Mouse (Mus musculus): ENCODE data around the gene Tmem160. TPM values are rescaled to one million over a fixed set of nuclear protein-coding genes. Genes with fewer than 3 reads are reported as not detected.

The Tmem160 gene
- total RNA-seq (2012; rRNA removed) (89.1 and 97.8 TPM in 2 replicates), total RNA-seq (2014; rRNA removed) (28.8 and 30.9 TPM in 2 replicates), polyA plus RNA-seq (2012; ENCODE audit: insufficient read length, low read depth) (48.9 and 54.4 TPM in 2 replicates)

DNA sequence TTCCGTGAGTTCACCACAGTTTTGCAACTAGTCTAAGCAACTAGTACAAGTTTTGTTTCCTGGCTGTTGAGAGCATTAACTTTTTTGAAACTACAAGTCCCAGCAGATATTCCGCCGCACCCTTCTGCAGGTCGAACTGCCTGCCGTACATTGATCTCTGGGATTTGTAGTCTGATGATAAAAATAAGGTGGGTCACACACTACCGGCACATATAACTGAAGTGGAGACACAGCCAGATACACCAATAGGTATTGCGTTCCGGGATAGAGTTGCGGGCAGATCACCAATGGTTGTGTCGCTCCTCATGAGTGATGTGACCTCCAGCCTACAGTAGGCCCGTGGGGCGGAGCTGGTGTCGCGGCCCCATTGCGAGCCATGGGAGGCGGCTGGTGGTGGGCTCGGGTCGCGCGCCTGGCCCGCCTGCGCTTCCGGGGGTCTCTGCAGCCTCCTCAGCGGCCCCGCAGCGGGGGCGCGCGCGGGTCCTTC, at the start of gene Tmem160:
Tmem160 (plus strand) TSS at position 193 of the 487 bp plus-strand sequence.
- Histone ChIP-seq H3K79me2 (replicated peaks; ENCODE audit: control insufficient read depth, extremely low read depth, insufficient read depth, poor library complexity, severe bottlenecking) (no peaks in the 10 kb centered on the region), H3K4me3 (replicated peaks in 1 of 3; ENCODE audit: low read depth in 2 of 3, low read length in 2 of 3, poor library complexity in 1 of 3) (peak within 1 kb of the TSS; percentile 85 to 94 (median 92)), H3K4me2 (ENCODE audit: insufficient read depth, low read depth, poor library complexity, severe bottlenecking) (peak within 1 kb of the TSS; percentile 52), H3K9me3 (replicated peaks; ENCODE audit: low read length) (no peaks in the 10 kb centered on the region), H3K27me3 (replicated peaks) (no peaks in the 10 kb centered on the region), H3K4me1 (ENCODE audit: control insufficient read depth in 1 of 2, insufficient read depth in 2 of 2) (peaks cover 6 to 14% of the 10 kb centered on the region in 2 experiments), H3K36me3 (replicated peaks in 1 of 2; ENCODE audit: control insufficient read depth in 1 of 2, insufficient read depth in 1 of 2, low read length in 1 of 2) (peaks cover 15 to 37% of the 10 kb centered on the region in 2 experiments), H3K9ac (ENCODE audit: insufficient read depth, low read depth) (peak within 1 kb of the TSS; percentile 73), H3K27ac (ENCODE audit: insufficient read depth, low read depth) (no peak within 1 kb of the TSS)
- no peak for TF ChIP-seq E2F4 (IDR thresholded peaks at IDR 0.05; ENCODE audit: insufficient replicate concordance, low read depth, low read length)
- TF ChIP-seq SMC3 (IDR thresholded peaks at IDR 0.05; ENCODE audit: low read depth, low read length), result no peak
- TF ChIP-seq MAX (IDR thresholded peaks at IDR 0.05; ENCODE audit: low read length), result no peak
- TF ChIP-seq EP300 (IDR thresholded peaks at IDR 0.05; ENCODE audit: low read length), result no peak
- no peak for TF ChIP-seq NRF1 (IDR thresholded peaks at IDR 0.05; ENCODE audit: low read depth, low read length)
- TF ChIP-seq NELFE (IDR thresholded peaks at IDR 0.05; ENCODE audit: low read depth, low read length), result no peak
- TF ChIP-seq SIN3A (IDR thresholded peaks at IDR 0.05; ENCODE audit: low read length), result 0 out of 2 replicates have a peak, but pooled peaks have one; percentile 49
- TF ChIP-seq GABPA (IDR thresholded peaks at IDR 0.05; ENCODE audit: insufficient replicate concordance, low read depth, low read length), result no peak; the same call in 1 of the 2 replicates
- TF ChIP-seq PAX5 (IDR thresholded peaks at IDR 0.05; ENCODE audit: low read length), result no peak
- TF ChIP-seq RCOR1 (conservative IDR thresholded peaks at IDR 0.05; ENCODE audit: low read depth, low read length), result no peak
- no peak; the same call in 1 of the 2 replicates for TF ChIP-seq TCF12 (IDR thresholded peaks at IDR 0.05; ENCODE audit: low read depth, low read length)
- TF ChIP-seq MAZ (IDR thresholded peaks at IDR 0.05; ENCODE audit: low read depth, low read length), result 0 out of 2 replicates have a peak, but pooled peaks have one; percentile 43
- TF ChIP-seq RAD21 (IDR thresholded peaks at IDR 0.05; ENCODE audit: low read depth, low read length), result no peak
- TF ChIP-seq POLR2A (IDR thresholded peaks at IDR 0.05; ENCODE audit: low read depth, low read length), result peak; percentile 52; the same call in 1 of the 2 replicates
- TF ChIP-seq USF1 (IDR thresholded peaks at IDR 0.05; ENCODE audit: low read depth, low read length), result no peak
- no peak for TF ChIP-seq MYC (IDR thresholded peaks at IDR 0.05; ENCODE audit: low read depth, low read length)
- TF ChIP-seq CHD1 (IDR thresholded peaks at IDR 0.05; ENCODE audit: low read depth, low read length), result no peak
- TF ChIP-seq ZMIZ1 (IDR thresholded peaks at IDR 0.05; ENCODE audit: low read depth, low read length), result peak; percentile 78
- TF ChIP-seq JUN (IDR thresholded peaks at IDR 0.05; ENCODE audit: insufficient read depth, low read depth, low read length), result no peak
- no peak for TF ChIP-seq JUND (conservative IDR thresholded peaks at IDR 0.05; ENCODE audit: low read depth, low read length)
- TF ChIP-seq POLR2AphosphoS2 (IDR thresholded peaks at IDR 0.05; ENCODE audit: low read depth, low read length), result no peak
- TF ChIP-seq ZKSCAN1 (IDR thresholded peaks at IDR 0.05; ENCODE audit: borderline replicate concordance, low read depth, low read length), result no peak
- peak; percentile 59; the same call in 1 of the 2 replicates for TF ChIP-seq TBP (conservative IDR thresholded peaks at IDR 0.05; ENCODE audit: low read depth, low read length)
- TF ChIP-seq HCFC1 (IDR thresholded peaks at IDR 0.05; ENCODE audit: low read depth, low read length), result peak; percentile 100
- TF ChIP-seq USF2 (conservative IDR thresholded peaks at IDR 0.05; ENCODE audit: low read depth, low read length), result no peak
- TF ChIP-seq CTCF (conservative IDR thresholded peaks at IDR 0.05 in 1 of 2, IDR thresholded peaks at IDR 0.05 in 1 of 2; ENCODE audit: low read depth in 2 of 2, low read length in 2 of 2), result no peak
- peak; percentile 92; the same call in 1 of the 2 replicates for TF ChIP-seq KAT2A (IDR thresholded peaks at IDR 0.05; ENCODE audit: insufficient replicate concordance, low read length)
- no peak for TF ChIP-seq UBTF (IDR thresholded peaks at IDR 0.05; ENCODE audit: low read depth, low read length)
- TF ChIP-seq MXI1 (IDR thresholded peaks at IDR 0.05; ENCODE audit: low read depth, low read length), result no peak
- TF ChIP-seq CHD2 (IDR thresholded peaks at IDR 0.05; ENCODE audit: low read length), result peak; percentile 90; the same call in 1 of the 2 replicates
- TF ChIP-seq MAFK (IDR thresholded peaks at IDR 0.05; ENCODE audit: insufficient replicate concordance, low read length), result no peak
- TF ChIP-seq BHLHE40 (IDR thresholded peaks at IDR 0.05; ENCODE audit: low read depth, low read length), result no peak
- TF ChIP-seq MEF2A (IDR thresholded peaks at IDR 0.05; ENCODE audit: borderline replicate concordance, low read depth, low read length), result no peak
- TF ChIP-seq ETS1 (conservative IDR thresholded peaks at IDR 0.05; ENCODE audit: low read depth, low read length), result no peak
- TF ChIP-seq ZNF384 (IDR thresholded peaks at IDR 0.05; ENCODE audit: low read depth, low read length), result no peak
- TF ChIP-seq ELF1 (IDR thresholded peaks at IDR 0.05; ENCODE audit: low read depth, low read length), result peak; percentile 86
- TF ChIP-seq ZC3H11A (IDR thresholded peaks at IDR 0.05; ENCODE audit: low read depth, low read length), result no peak
- TF ChIP-seq IRF4 (IDR thresholded peaks at IDR 0.05; ENCODE audit: low read depth, low read length), result no peak
- DNase-seq (ENCODE audit: extremely low read depth), result peak; percentile 96
- dilution Hi-C loops (cut with MboI; ENCODE audit: extremely low pct_ligation_motif_present, extremely low pct_unique_long_range_greater_than_20kb, low sequenced_read_pairs), result no loop called here
- in situ Hi-C loops (cut with MboI; ENCODE audit: low pct_ligation_motif_present, low pct_unique_long_range_greater_than_20kb, low sequenced_read_pairs), result no loop called here

All from CH12.LX (cell line).